Mouse (Mus musculus): Measurements from ENCODE around the gene Akna. TPM values are rescaled to one million over a fixed set of nuclear protein-coding genes. Genes with fewer than 3 reads are reported as not detected.

Akna gene
- polyA plus RNA-seq, 1 experiment from 2014 or later: 1.6 TPM

DNA sequence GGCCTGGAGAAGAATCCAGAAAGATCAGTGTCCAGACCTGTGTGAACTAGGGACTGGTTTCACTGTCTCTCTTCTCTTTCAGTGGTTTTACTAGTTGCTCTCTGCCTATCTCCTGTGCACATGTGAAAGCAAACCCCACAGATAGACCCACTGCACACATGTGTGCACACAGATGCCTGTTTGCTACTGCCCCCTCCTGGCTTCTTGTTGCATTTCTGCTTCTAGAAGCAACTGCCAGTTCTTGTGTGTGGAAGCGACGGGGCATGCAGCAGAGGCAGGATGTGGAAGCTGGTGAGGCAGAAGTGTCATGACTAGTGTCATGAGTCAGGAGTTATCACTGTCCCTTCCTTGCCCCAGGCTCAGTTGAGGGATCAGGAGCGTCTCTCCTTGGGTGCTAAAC, 31.3 kb downstream of the Akna start:
- no peak overlapping the region for H3K4me2 ChIP-seq (replicated peaks; ENCODE audit: low read depth)
- ATAC-seq: no peak
- 68% methylated on average over 3 of the region's 3 CpGs for WGBS
- TF ChIP-seq CTCF (IDR thresholded peaks at IDR 0.05; ENCODE audit: low read depth): peak; percentile 74
- H3K27me3 ChIP-seq (replicated peaks; ENCODE audit: control insufficient read depth, insufficient read depth, low read length): no peaks in the 10 kb centered on the region
- no peak overlapping the region for H3K4me3 ChIP-seq (ENCODE audit: low read depth, low read length)
- H3K36me3 ChIP-seq (ENCODE audit: control insufficient read depth, insufficient read depth): peaks cover 45% of the 10 kb centered on the region
- no peaks in the 10 kb centered on the region for H3K9me3 ChIP-seq (ENCODE audit: control insufficient read depth)
- H3K4me1 ChIP-seq (replicated peaks; ENCODE audit: control insufficient read depth, insufficient read depth, low read length): no peaks in the 10 kb centered on the region
- H3K9ac ChIP-seq (ENCODE audit: low read depth, low read length): no peak overlapping the region
- no peak overlapping the region for H3K27ac ChIP-seq (ENCODE audit: low read depth, low read length)

DNA sequence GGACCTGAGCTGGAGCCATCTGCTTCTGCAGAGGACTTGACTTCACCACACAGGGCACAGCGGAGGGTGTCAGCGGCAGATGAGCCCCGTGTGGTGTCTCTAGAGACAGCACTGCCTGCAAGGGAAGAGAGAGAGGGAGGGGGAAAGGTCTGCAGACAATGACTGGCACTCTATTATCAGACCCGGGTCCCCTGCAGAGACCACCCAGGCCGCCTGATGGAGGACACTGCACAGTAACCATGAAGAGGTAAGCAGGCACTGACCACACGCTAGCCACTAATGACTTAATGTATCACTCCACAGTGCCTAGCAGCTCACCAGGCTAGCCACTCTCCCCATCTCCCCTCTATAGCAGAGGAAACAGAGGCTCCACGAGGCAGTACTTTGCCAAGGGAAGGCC, 32.3 kb downstream of the Akna start:
- 80% methylated on average over 7 of the region's 7 CpGs for WGBS
- H3K9ac ChIP-seq (ENCODE audit: low read depth, low read length): no peak overlapping the region

DNA sequence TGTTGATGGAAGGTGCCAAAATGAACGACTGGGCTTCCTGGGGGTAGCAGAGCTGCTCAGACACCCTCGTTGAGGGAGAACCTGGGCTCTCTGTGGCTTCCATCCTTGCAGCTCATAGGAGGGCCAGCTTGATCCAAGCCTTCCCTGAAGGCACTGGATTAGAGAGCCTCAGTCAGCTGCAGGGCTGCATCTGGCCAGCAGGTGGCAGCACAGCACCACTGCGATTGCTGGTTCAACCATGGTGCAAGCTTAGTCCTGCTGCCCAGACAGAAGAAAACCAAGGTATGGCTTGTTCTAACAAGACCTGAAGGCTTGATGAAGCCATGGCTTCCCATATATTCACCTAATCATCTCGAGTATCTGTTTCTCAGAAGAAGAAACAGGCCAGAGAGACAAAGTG, 34.6 kb downstream of the Akna start:
- no peak overlapping the region for H3K4me3 ChIP-seq (ENCODE audit: low read depth, low read length)
- peak; percentile 99 for TF ChIP-seq CTCF (IDR thresholded peaks at IDR 0.05; ENCODE audit: low read depth)
- no peak overlapping the region for H3K9ac ChIP-seq (ENCODE audit: low read depth, low read length)
- H3K9me3 ChIP-seq (ENCODE audit: control insufficient read depth): no peaks in the 10 kb centered on the region
- WGBS: 17% methylated on average over 4 of the region's 4 CpGs
- H3K27me3 ChIP-seq (replicated peaks; ENCODE audit: control insufficient read depth, insufficient read depth, low read length): no peaks in the 10 kb centered on the region
- ATAC-seq: peak; percentile 55; the same call in 1 of the 2 replicates
- no peaks in the 10 kb centered on the region for H3K4me1 ChIP-seq (replicated peaks; ENCODE audit: control insufficient read depth, insufficient read depth, low read length)
- no peak overlapping the region for H3K4me2 ChIP-seq (replicated peaks; ENCODE audit: low read depth)
- no peak overlapping the region for H3K27ac ChIP-seq (ENCODE audit: low read depth, low read length)
- H3K36me3 ChIP-seq (ENCODE audit: control insufficient read depth, insufficient read depth): peaks cover 25% of the 10 kb centered on the region

More for the DNA sequence above, 32.3 kb downstream of the Akna start:
- Histone ChIP-seq H3K27me3 (replicated peaks; ENCODE audit: control insufficient read depth, insufficient read depth, low read length) (no peaks in the 10 kb centered on the region), H3K27ac (ENCODE audit: low read depth, low read length) (no peak overlapping the region), H3K4me2 (replicated peaks; ENCODE audit: low read depth) (no peak overlapping the region), H3K9me3 (ENCODE audit: control insufficient read depth) (no peaks in the 10 kb centered on the region), H3K4me3 (ENCODE audit: low read depth, low read length) (no peak overlapping the region), H3K36me3 (ENCODE audit: control insufficient read depth, insufficient read depth) (peaks cover 35% of the 10 kb centered on the region), H3K4me1 (replicated peaks; ENCODE audit: control insufficient read depth, insufficient read depth, low read length) (no peaks in the 10 kb centered on the region)
- ATAC-seq: no peak
- TF ChIP-seq CTCF (IDR thresholded peaks at IDR 0.05; ENCODE audit: low read depth): no peak

DNA sequence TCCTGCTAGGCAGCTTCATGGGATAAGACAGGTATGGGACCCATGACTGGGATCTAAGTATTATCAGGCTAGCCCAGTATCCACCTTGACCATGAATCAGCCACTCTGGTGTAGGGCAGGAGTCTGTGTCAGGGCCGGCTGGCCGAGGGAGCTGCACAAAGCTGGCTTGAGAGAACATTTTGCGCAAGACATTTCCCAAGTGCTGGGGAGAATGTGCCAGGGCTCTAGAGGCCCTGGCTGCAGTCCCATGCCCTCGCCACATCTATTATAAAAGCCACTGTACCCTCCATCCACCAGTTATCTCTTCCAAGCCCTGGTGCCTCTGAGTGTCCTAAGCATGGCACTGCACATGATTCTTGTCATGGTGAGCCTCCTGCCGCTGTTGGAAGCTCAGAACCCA, 41.0 kb downstream of the Akna start, which contains the start of gene Orm2:
TSS of gene Orm2 (plus strand) at position 300 of the 400 bp plus-strand sequence.
- no peaks in the 10 kb centered on the region for H3K4me1 ChIP-seq (replicated peaks; ENCODE audit: control insufficient read depth, insufficient read depth, low read length)
- H3K9me3 ChIP-seq (ENCODE audit: control insufficient read depth): no peaks in the 10 kb centered on the region
- no peak within 1 kb of the TSS for H3K4me3 ChIP-seq (ENCODE audit: low read depth, low read length)
- H3K9ac ChIP-seq (ENCODE audit: low read depth, low read length): no peak within 1 kb of the TSS
- no peaks in the 10 kb centered on the region for H3K36me3 ChIP-seq (ENCODE audit: control insufficient read depth, insufficient read depth)
- no peak within 1 kb of the TSS for H3K27ac ChIP-seq (ENCODE audit: low read depth, low read length)
- WGBS: 81% methylated on average over 5 of the region's 5 CpGs
- TF ChIP-seq CTCF (IDR thresholded peaks at IDR 0.05; ENCODE audit: low read depth): no peak
- H3K27me3 ChIP-seq (replicated peaks; ENCODE audit: control insufficient read depth, insufficient read depth, low read length): no peaks in the 10 kb centered on the region
- no peak for ATAC-seq
- H3K4me2 ChIP-seq (replicated peaks; ENCODE audit: low read depth): no peak within 1 kb of the TSS

DNA sequence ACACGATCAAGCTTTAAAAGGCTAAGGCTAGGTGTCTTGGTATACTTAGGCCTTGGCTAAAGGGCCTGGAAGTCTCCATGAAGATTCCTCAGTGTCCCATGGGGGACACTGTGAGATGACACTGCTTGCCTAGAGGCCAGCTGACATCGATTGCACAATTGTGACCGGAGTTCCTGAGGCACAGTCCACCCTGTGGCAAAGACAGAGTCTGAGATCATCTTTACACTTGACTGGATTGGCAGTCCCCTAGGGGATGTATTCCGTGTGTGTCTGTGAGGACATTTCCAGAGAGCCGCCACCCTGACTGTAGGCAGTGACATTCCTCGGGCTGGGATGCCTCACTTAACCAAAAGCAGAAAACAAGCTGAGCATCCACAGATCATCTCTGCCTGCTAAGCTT, 43.3 kb downstream of the Akna start:
- Histone ChIP-seq H3K9ac (ENCODE audit: low read depth, low read length) (no peak overlapping the region), H3K4me3 (ENCODE audit: low read depth, low read length) (no peak overlapping the region), H3K27me3 (replicated peaks; ENCODE audit: control insufficient read depth, insufficient read depth, low read length) (no peaks in the 10 kb centered on the region), H3K4me1 (replicated peaks; ENCODE audit: control insufficient read depth, insufficient read depth, low read length) (no peaks in the 10 kb centered on the region), H3K27ac (ENCODE audit: low read depth, low read length) (no peak overlapping the region), H3K4me2 (replicated peaks; ENCODE audit: low read depth) (no peak overlapping the region), H3K36me3 (ENCODE audit: control insufficient read depth, insufficient read depth) (no peaks in the 10 kb centered on the region), H3K9me3 (ENCODE audit: control insufficient read depth) (no peaks in the 10 kb centered on the region)
- TF ChIP-seq CTCF (IDR thresholded peaks at IDR 0.05; ENCODE audit: low read depth): no peak
- no peak for ATAC-seq
- WGBS: 69% methylated on average over 6 of the region's 6 CpGs

DNA sequence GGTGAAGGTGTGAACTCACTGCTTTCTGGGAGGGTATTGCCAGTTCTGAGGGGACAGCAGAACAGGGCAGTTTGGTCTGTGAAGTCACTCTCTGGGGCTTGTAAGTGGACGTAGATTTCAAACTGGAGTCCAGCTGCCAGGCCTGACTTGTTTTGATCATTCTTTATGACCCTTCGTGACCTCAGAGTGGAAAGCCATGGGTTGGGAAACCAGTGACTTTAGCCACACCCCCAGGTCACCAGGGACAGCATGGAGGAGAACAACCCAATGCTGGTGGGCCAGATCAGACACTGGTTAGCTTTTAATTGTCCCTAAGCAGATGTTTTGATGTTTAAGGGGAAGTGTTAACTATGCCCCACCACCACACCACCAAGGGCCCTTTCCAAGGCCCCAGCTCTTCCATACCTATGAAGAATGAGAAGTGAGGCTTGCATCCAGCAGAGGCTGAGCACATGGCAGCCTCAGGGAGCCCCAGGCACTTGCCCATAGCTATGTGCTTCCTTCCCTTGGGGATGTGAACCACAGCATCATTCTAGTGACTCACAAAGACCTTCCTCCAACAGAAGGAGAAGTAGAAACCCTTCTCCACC, 46.1 kb downstream of the Akna start:
- Histone ChIP-seq H3K4me1 (replicated peaks; ENCODE audit: control insufficient read depth, insufficient read depth, low read length) (no peaks in the 10 kb centered on the region), H3K9ac (ENCODE audit: low read depth, low read length) (no peak overlapping the region), H3K4me2 (replicated peaks; ENCODE audit: low read depth) (no peak overlapping the region), H3K9me3 (ENCODE audit: control insufficient read depth) (no peaks in the 10 kb centered on the region), H3K36me3 (ENCODE audit: control insufficient read depth, insufficient read depth) (no peaks in the 10 kb centered on the region), H3K27ac (ENCODE audit: low read depth, low read length) (no peak overlapping the region), H3K27me3 (replicated peaks; ENCODE audit: control insufficient read depth, insufficient read depth, low read length) (no peaks in the 10 kb centered on the region), H3K4me3 (ENCODE audit: low read depth, low read length) (no peak overlapping the region)
- TF ChIP-seq CTCF (IDR thresholded peaks at IDR 0.05; ENCODE audit: low read depth): no peak
- no peak for ATAC-seq
- WGBS: 72% methylated on average over 2 of the region's 2 CpGs

All from intestine, postnatal 0 days (tissue).